Mouse (Mus musculus): ENCODE measurements around the gene Tbx15.

- TF ChIP-seq CTCF (IDR thresholded peaks at IDR 0.05; ENCODE audit: borderline replicate concordance, extremely low read depth, insufficient read depth, insufficient read length) = no peak
- no peak for TF ChIP-seq POLR2A (IDR thresholded peaks at IDR 0.05; ENCODE audit: borderline replicate concordance, extremely low read depth, insufficient read depth, insufficient read length, poor library complexity, severe bottlenecking)
Observed at GRCm38 (mm10) chr3:99281453-99281852, 41.3 kb downstream of the Tbx15 start.

Measured in brain, embryonic 14.5 days (tissue).